Mouse (Mus musculus) thymus, adult 2 months (tissue): ENCODE measurements at regions not wholly inside any gene's neighbourhood (a gene's known extent, or its start where the extent isn't known, plus 50 kb on each side); places are given as distances from the start of the nearest gene placed in this dataset.

ENCODE experiments used
- CTCF ChIP-seq: fragments of 200-500 bp; IDR thresholded peaks from 2 replicates; pipeline ENCODE4 v1.5.1; 2012; ENCODE audit warnings: mild to moderate bottlenecking, control low read depth, low read length, moderate library complexity, borderline replicate concordance; ENCODE audit not compliant: control insufficient read depth, poor library complexity, insufficient read depth; ENCODE audit errors: extremely low read depth
- POLR2A ChIP-seq: fragments of 200-500 bp; IDR thresholded peaks from 2 replicates; pipeline ENCODE4 v1.6.1; 2012; ENCODE audit warnings: mild to moderate bottlenecking, low read length, control low read depth, moderate library complexity; ENCODE audit not compliant: control insufficient read depth, poor library complexity, insufficient read depth; ENCODE audit errors: extremely low read depth

DNA sequence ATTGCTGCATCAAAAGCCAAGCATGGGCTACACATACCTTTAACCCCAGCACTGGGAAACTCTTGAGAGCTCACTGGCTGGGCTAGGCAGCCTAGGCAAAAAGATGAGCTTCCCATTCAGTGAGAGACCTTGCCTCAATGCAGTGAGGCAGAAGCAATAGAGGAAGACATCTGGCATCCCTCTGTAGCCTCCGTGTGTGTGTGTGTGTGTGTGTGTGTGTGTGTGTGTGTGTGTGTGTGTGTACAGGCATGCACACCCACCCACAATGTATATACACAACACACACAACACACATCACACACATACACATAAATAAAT, 82.0 kb downstream of the Hes1 start:
- TF ChIP-seq POLR2A (no peak), CTCF (no peak)
